Mouse (Mus musculus) intestine, embryonic 15.5 days (tissue): ENCODE results near the gene Proca1. TPM values are rescaled to one million over a fixed set of nuclear protein-coding genes. Genes with fewer than 3 reads are reported as not detected.

Source experiments
- ATAC-seq: fragments of 200-750 bp; cut with Nextera tagmentation; 2 replicates; pipeline ENCODE4 v1.8.0; 2017; ENCODE audit warnings: moderate TSS enrichment, moderate library complexity
- H3K27ac ChIP-seq: fragments of 300-500 bp; sonication (generic); 2 replicates; pipeline ENCODE4 v1.5.1; 2015; ENCODE audit warnings: mild to moderate bottlenecking, inconsistent platforms
- H3K27me3 ChIP-seq: fragments of 300-500 bp; sonication (generic); replicated peaks from 2 replicates; pipeline ENCODE4 v1.6.1; 2015; ENCODE audit warnings: inconsistent platforms
- H3K36me3 ChIP-seq: fragments of 300-500 bp; sonication (generic); 2 replicates; pipeline ENCODE4 v1.6.1; 2015; ENCODE audit warnings: inconsistent platforms
- H3K4me1 ChIP-seq: fragments of 300-500 bp; sonication (generic); replicated peaks from 2 replicates; pipeline ENCODE4 v1.6.1; 2015; ENCODE audit warnings: inconsistent platforms
- H3K4me2 ChIP-seq: fragments of 300-500 bp; sonication (generic); replicated peaks from 2 replicates; pipeline ENCODE4 v1.6.1; 2015; ENCODE audit warnings: mild to moderate bottlenecking, inconsistent platforms
- H3K4me3 ChIP-seq: fragments of 300-500 bp; sonication (generic); replicated peaks from 2 replicates; pipeline ENCODE4 v1.5.1; 2015; ENCODE audit warnings: inconsistent platforms
- H3K9ac ChIP-seq: fragments of 300-500 bp; sonication (generic); 2 replicates; pipeline ENCODE4 v1.6.1; 2015; ENCODE audit warnings: inconsistent platforms
- H3K9me3 ChIP-seq: fragments of 300-500 bp; sonication (generic); 2 replicates; pipeline ENCODE4 v1.6.1; 2016; ENCODE audit warnings: inconsistent platforms
- WGBS: fragments of 180-500 bp; shearing (Covaris S2); methylation state at CpG from one replicate; pipeline ENCODE4 v1.1.7; 2015; 5-methylcytosine and 5-hydroxymethylcytosine counted together
- polyA plus RNA-seq: library from polyadenylated mRNA; unstranded; fragments of >200 nt; fragmentation: Nextera tagmentation; extraction: Ambion mirVana; gene quantifications from 2 replicates; pipeline ENCODE4 v1.2.1, GENCODE M21; 2015

Proca1 gene
- polyA plus RNA-seq, 1 experiment from 2014 or later = 3.1 TPM

DNA sequence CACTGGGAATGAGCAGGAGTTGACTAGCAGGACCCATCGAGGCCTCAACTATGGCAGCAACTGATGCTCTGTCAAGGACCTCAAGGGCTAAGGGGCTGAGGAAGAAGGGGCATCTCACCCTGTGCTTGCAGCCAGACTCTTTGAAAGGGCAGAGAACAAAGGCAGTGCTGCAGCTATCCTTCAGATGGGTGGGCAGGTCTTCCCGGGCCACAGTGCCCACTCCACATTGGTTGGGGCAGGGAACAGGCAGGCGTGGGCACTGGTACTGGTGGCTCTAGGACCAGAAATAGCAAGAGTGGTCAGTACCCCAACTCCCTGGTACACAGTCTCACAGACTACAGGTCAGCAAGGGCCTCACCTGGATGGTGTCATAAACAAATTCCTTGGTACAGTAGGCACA is 32.5 kb upstream of the Proca1 start:
- no peaks in the 10 kb centered on the region for H3K27me3 ChIP-seq
- 91% methylated on average over 3 of the region's 3 CpGs for WGBS
- peaks cover 22% of the 10 kb centered on the region for H3K4me1 ChIP-seq
- no peaks in the 10 kb centered on the region for H3K9me3 ChIP-seq
- ATAC-seq = no peak
- H3K4me3 ChIP-seq = no peak overlapping the region
- H3K27ac ChIP-seq = no peak overlapping the region
- no peak overlapping the region for H3K9ac ChIP-seq
- no peak overlapping the region for H3K4me2 ChIP-seq
- peaks cover 41% of the 10 kb centered on the region for H3K36me3 ChIP-seq

GRCm38 (mm10) chr11:78161169-78161568 is 32.0 kb upstream of the Proca1 start:
- WGBS = 85% methylated on average over 14 of the region's 14 CpGs
- no peak for ATAC-seq
- Histone ChIP-seq H3K4me2 (no peak overlapping the region), H3K4me1 (peaks cover 27% of the 10 kb centered on the region), H3K9me3 (no peaks in the 10 kb centered on the region), H3K9ac (no peak overlapping the region), H3K4me3 (no peak overlapping the region), H3K36me3 (peaks cover 41% of the 10 kb centered on the region), H3K27ac (0 out of 2 replicates have a peak overlapping the region, but pooled peaks have one; percentile 22), H3K27me3 (no peaks in the 10 kb centered on the region)

GRCm38 (mm10) chr11:78161968-78162367 is 31.2 kb upstream of the Proca1 start:
- Histone ChIP-seq H3K9me3 (no peaks in the 10 kb centered on the region), H3K9ac (0 out of 2 replicates have a peak overlapping the region, but pooled peaks have one; percentile 11), H3K36me3 (peaks cover 41% of the 10 kb centered on the region), H3K4me3 (no peak overlapping the region), H3K27me3 (no peaks in the 10 kb centered on the region), H3K4me2 (peak overlapping the region; percentile 95), H3K4me1 (peaks cover 34% of the 10 kb centered on the region), H3K27ac (peak overlapping the region; percentile 2; the same call in 1 of the 2 replicates)
- no peak for ATAC-seq
- 52% methylated on average over 4 of the region's 4 CpGs for WGBS

- Histone ChIP-seq H3K4me1 (peaks cover 39% of the 10 kb centered on the region), H3K36me3 (peaks cover 39% of the 10 kb centered on the region), H3K27me3 (no peaks in the 10 kb centered on the region), H3K9ac (peak overlapping the region; percentile 93; the same call in 1 of the 2 replicates), H3K4me2 (peak overlapping the region; percentile 95), H3K9me3 (no peaks in the 10 kb centered on the region), H3K27ac (no peak overlapping the region), H3K4me3 (peak overlapping the region; percentile 83; the same call in 1 of the 2 replicates)
- WGBS = 52% methylated on average over 6 of the region's 6 CpGs
- ATAC-seq = no peak
Measured at GRCm38 (mm10) chr11:78162504-78162903, 30.7 kb upstream of the Proca1 start.

- peaks cover 44% of the 10 kb centered on the region for H3K4me1 ChIP-seq
- 52% methylated on average over 2 of the region's 2 CpGs for WGBS
- peaks cover 34% of the 10 kb centered on the region for H3K36me3 ChIP-seq
- H3K27ac ChIP-seq = peak overlapping the region; percentile 97
- H3K4me2 ChIP-seq = peak overlapping the region; percentile 95
- H3K4me3 ChIP-seq = peak overlapping the region; percentile 83
- no peaks in the 10 kb centered on the region for H3K27me3 ChIP-seq
- no peaks in the 10 kb centered on the region for H3K9me3 ChIP-seq
- peak overlapping the region; percentile 93 for H3K9ac ChIP-seq
- ATAC-seq = no peak
Measured at GRCm38 (mm10) chr11:78163045-78163444, 30.1 kb upstream of the Proca1 start.

DNA sequence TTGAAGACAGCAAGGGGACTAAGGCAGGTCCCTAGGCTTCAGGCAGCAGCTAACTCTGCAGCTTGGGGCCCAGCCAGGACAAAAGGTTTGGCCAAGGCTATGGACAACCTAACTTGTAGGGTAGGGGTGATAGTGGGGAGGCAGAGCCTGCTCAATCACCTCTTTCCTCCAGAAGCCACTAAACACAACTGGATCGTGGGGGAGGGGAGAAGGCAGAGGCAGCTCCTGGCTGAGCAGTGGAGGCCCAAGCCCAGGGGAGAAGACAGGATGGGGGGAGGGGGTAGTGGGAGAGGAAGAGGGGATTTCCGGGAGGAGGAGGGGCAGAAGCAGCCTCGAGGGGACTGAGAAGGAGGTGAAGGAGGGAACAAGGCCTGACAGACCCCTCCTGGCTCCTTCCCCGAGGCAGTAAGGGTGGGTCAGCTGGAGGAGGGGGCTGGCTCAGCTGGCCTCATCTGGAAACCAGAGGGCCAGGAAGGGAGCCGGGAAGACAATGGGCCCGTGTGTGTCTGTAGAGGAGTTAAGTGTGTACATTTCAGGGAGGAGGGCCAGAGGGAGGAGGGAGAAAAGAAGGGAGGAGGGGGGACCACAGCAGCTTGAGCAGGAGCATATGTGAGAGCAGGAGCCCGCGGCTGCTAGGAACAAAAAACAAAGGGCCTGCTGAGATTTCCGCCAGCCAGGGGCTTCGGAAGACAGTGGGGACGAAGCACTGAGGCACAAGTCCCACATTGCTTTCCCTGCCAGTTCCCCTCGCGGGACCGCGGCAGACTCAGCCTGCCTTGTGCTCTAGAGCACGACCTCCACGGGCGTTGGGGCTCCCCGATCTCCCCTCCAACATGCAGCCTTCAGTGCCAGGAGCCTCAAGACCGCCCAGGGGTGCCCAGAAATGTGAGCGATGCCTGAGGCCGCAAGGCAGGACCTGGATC is 29.2 kb upstream of the Proca1 start:
- 1% methylated on average over 22 of the region's 22 CpGs for WGBS
- H3K4me1 ChIP-seq = peaks cover 45% of the 10 kb centered on the region

GRCm38 (mm10) chr11:78164604-78164923 is 28.6 kb upstream of the Proca1 start:
- peak overlapping the region; percentile 95 for H3K4me2 ChIP-seq
- H3K4me3 ChIP-seq = peak overlapping the region; percentile 83
- peak overlapping the region; percentile 97 for H3K27ac ChIP-seq
- H3K4me1 ChIP-seq = peaks cover 45% of the 10 kb centered on the region
- H3K27me3 ChIP-seq = no peaks in the 10 kb centered on the region
- peak overlapping the region; percentile 93 for H3K9ac ChIP-seq
- no peaks in the 10 kb centered on the region for H3K9me3 ChIP-seq
- ATAC-seq = no peak
- under 1% methylated on average over 14 of the region's 14 CpGs for WGBS
- H3K36me3 ChIP-seq = peaks cover 24% of the 10 kb centered on the region

More for the DNA sequence above, 29.2 kb upstream of the Proca1 start:
- ATAC-seq = peak; percentile 31
- Histone ChIP-seq H3K27ac (peak overlapping the region; percentile 97), H3K36me3 (peaks cover 27% of the 10 kb centered on the region), H3K27me3 (no peaks in the 10 kb centered on the region), H3K9ac (peak overlapping the region; percentile 93), H3K9me3 (no peaks in the 10 kb centered on the region), H3K4me3 (peak overlapping the region; percentile 83), H3K4me2 (peak overlapping the region; percentile 95)

- peak; percentile 85 for ATAC-seq
- Histone ChIP-seq H3K36me3 (peaks cover 18% of the 10 kb centered on the region), H3K4me1 (peaks cover 45% of the 10 kb centered on the region), H3K4me3 (peak within 1 kb of the TSS; percentile 83), H3K9me3 (no peaks in the 10 kb centered on the region), H3K27me3 (no peaks in the 10 kb centered on the region), H3K9ac (peak within 1 kb of the TSS; percentile 93), H3K27ac (peak within 1 kb of the TSS; percentile 97), H3K4me2 (peak within 1 kb of the TSS; percentile 95)
- under 1% methylated on average over 78 of the region's 78 CpGs for WGBS
Measured at GRCm38 (mm10) chr11:78164924-78165760, 28.1 kb upstream of the Proca1 start, which contains the start of gene Traf4. Gene Traf4, minus strand, starts transcription at chr11:78165589.

- Histone ChIP-seq H3K9ac (peak overlapping the region; percentile 93), H3K36me3 (peaks cover 13% of the 10 kb centered on the region), H3K27me3 (no peaks in the 10 kb centered on the region), H3K4me1 (peaks cover 48% of the 10 kb centered on the region), H3K27ac (peak overlapping the region; percentile 97), H3K9me3 (no peaks in the 10 kb centered on the region), H3K4me2 (peak overlapping the region; percentile 95), H3K4me3 (peak overlapping the region; percentile 83)
- peak; percentile 52 for ATAC-seq
- 2% methylated on average over 16 of the region's 16 CpGs for WGBS
Measured at GRCm38 (mm10) chr11:78165761-78166109, 27.5 kb upstream of the Proca1 start.

DNA sequence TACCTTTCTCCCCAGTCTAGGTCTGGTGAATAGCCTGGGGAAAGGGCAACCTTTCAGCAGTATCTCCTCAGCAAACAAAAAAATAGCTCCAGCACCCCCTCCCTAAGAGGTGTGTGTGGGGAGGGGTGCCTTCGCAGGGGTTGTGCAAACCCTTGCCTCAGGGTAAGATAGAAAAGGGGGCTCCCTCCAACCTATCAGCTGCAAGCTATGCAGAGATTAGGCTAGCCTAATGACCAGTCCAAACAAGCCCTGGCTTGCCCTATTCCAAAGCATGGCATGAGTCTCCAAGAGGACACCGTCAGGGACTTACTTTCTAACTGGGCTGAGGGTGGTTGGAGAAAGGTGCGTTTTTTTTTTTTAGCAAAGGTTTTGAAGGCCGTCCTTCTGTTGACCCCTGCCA is 27.0 kb upstream of the Proca1 start:
- H3K27ac ChIP-seq = peak overlapping the region; percentile 97

DNA sequence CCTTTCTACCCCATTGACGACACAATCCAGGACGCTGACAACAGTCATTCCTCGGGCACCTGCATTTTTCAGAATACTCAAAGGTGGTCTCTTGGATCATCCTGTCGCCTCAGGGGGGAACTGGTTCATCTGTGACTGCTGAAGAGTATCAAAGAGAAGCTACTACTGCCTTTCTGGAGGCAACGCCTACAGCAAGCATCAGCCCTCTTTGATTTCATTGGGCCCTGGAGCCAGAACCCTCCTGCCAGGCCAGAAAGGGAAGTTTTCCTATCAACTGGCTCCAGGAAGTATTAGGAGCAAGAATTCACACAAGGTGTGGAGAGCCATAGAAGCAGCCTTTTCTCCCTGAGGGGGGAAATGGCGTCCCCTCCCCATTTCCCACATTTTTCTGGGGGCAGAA is 26.6 kb upstream of the Proca1 start:
- Histone ChIP-seq H3K4me2 (peak overlapping the region; percentile 95), H3K9ac (no peak overlapping the region), H3K27me3 (no peaks in the 10 kb centered on the region), H3K4me1 (peaks cover 48% of the 10 kb centered on the region), H3K27ac (peak overlapping the region; percentile 97), H3K36me3 (peaks cover 9% of the 10 kb centered on the region; the same call in 1 of the 2 replicates), H3K4me3 (no peak overlapping the region), H3K9me3 (no peaks in the 10 kb centered on the region)
- WGBS = 59% methylated on average over 6 of the region's 6 CpGs
- no peak for ATAC-seq

More for the DNA sequence above, 27.0 kb upstream of the Proca1 start:
- ATAC-seq = no peak
- WGBS = 43% methylated on average over 4 of the region's 4 CpGs
- peak overlapping the region; percentile 95 for H3K4me2 ChIP-seq
- H3K36me3 ChIP-seq = peaks cover 13% of the 10 kb centered on the region
- H3K4me1 ChIP-seq = peaks cover 48% of the 10 kb centered on the region
- H3K9me3 ChIP-seq = no peaks in the 10 kb centered on the region
- H3K9ac ChIP-seq = peak overlapping the region; percentile 93
- H3K27me3 ChIP-seq = no peaks in the 10 kb centered on the region
- H3K4me3 ChIP-seq = peak overlapping the region; percentile 83
